In the genomic region with DNA sequence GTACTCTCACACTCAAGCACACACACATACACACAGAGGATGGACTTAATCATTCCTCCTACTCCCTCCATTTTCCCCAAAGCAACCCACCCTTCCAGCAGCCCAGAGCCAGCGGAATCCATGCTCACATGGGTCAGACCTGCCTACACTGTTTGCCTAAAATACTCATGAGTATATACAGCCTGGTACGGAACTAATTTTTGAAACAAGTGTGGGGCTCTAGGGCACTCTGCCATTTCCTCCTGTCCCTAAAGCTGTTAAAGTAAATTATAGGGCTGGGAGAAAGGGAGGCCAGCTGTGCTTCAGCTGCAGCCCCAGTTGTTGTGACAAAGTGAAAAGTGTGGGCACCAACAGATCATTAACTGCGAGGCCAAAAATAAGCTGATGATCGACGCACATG, we compare ENCODE assay signal across 18 mouse cellular contexts.
DNase-seq lines count a peak whose midpoint lies in the region; ATAC-seq and TF ChIP-seq lines count a peak whose summit lies in the region.
"Had no signal": no experiment of that assay in that cellular context is flagged by ENCODE, and none has a peak within 500 bp of the region (broad histone marks: within the 10 kb centered on the region; RNA-seq: fewer than 3 reads in every experiment).

No protein-coding gene starts in this region.

- H3K27me3 ChIP-seq in lung, postnatal 0 days (replicated peaks; ENCODE audit: insufficient read depth, low read length): no peaks in the 10 kb centered on the region
- H3K27me3 ChIP-seq: neural tube, embryonic 13.5 days had no signal

- 46% methylated on average over 5 of the region's 5 CpGs for WGBS in lung, postnatal 0 days

- no peaks in the 10 kb centered on the region for H3K9me3 ChIP-seq in lung, postnatal 0 days (ENCODE audit: low read length)
- H3K9me3 ChIP-seq: neural tube, embryonic 13.5 days had no signal

- no peak overlapping the region for H3K27ac ChIP-seq in lung, postnatal 0 days (ENCODE audit: low read length)
- H3K27ac ChIP-seq: gastrocnemius, adult 2 months; heart, adult 2 months; macrophage; neural tube, embryonic 13.5 days had no signal

- H3K4me2 ChIP-seq in lung, postnatal 0 days (replicated peaks; ENCODE audit: low read depth, low read length): no peak overlapping the region
- H3K4me2 ChIP-seq: neural tube, embryonic 13.5 days had no signal

- TF ChIP-seq CTCF in lung, postnatal 0 days (IDR thresholded peaks at IDR 0.05): no peak

- 0 out of 2 replicates have a peak, but pooled peaks have one; percentile 27 for ATAC-seq in frontal cortex, adult (ENCODE audit: low TSS enrichment)
- ATAC-seq in lung, postnatal 0 days: peak; percentile 43
- no peak for ATAC-seq in megakaryocyte progenitor cell, adult 5-6 weeks (replicated peaks; ENCODE audit: poor library complexity)
- ATAC-seq: hindbrain, embryonic 16.5 days had no signal

- H3K4me1 ChIP-seq in lung, postnatal 0 days (ENCODE audit: insufficient read depth, low read depth, low read length): no peaks in the 10 kb centered on the region

- no peak overlapping the region for H3K4me3 ChIP-seq in lung, postnatal 0 days (ENCODE audit: low read depth, low read length)
- H3K4me3 ChIP-seq: erythroblast, embryonic 14.5 days; gastrocnemius, adult 2 months; heart, adult 2 months; neural tube, embryonic 13.5 days had no signal

- TF ChIP-seq EP300 in lung, postnatal 0 days (IDR thresholded peaks at IDR 0.05): no peak

- H3K36me3 ChIP-seq in lung, postnatal 0 days (ENCODE audit: insufficient read depth, low read length): no peaks in the 10 kb centered on the region
- H3K36me3 ChIP-seq: neural tube, embryonic 13.5 days had no signal

- no peak for DNase-seq in frontal cortex, postnatal 25 days (ENCODE audit: low spot score in 2 of 2)
- DNase-seq in lung, postnatal 0 days (ENCODE audit: low spot score): peak; percentile 23
- DNase-seq in lung, adult 18-20 months: no peak
- peak; percentile 65 for DNase-seq in forelimb bud, embryonic 11.5 days (ENCODE audit: low read depth, low spot score)
- peak; percentile 18 to 52 for DNase-seq in lung, postnatal 4 days
- no peak for DNase-seq in layer of hippocampus, adult 9-11 months
- DNase-seq: cerebellum, adult 8-10 months; gastrocnemius, adult 2 months; heart, adult 2 months; heart, postnatal 14 days; kidney, adult 9 months; thymus, postnatal 36 days had no signal

- H3K9ac ChIP-seq in lung, postnatal 0 days (replicated peaks; ENCODE audit: low read depth): no peak overlapping the region
- H3K9ac ChIP-seq: neural tube, embryonic 13.5 days had no signal

Comparison
In these comparisons a context has a peak if more than half of its experiments do, and no peak if none do; other contexts are left out.
1. DNase-seq: peak in lung, postnatal 0 days (single experiment), forelimb bud, embryonic 11.5 days (single experiment) and lung, postnatal 4 days (2 of 2); none in frontal cortex, postnatal 25 days (0 of 2), lung, adult 18-20 months (0 of 2) and layer of hippocampus, adult 9-11 months (single experiment).